Mouse (Mus musculus): ENCODE data around the gene Zcchc7. TPM values are rescaled to one million over a fixed set of nuclear protein-coding genes. Genes with fewer than 3 reads are reported as not detected.

The Zcchc7 gene
- 22.3 and 25.2 TPM in 2 replicates for polyA plus RNA-seq (2015; fragmentation: Nextera tagmentation; extraction: Ambion mirVana)

DNA sequence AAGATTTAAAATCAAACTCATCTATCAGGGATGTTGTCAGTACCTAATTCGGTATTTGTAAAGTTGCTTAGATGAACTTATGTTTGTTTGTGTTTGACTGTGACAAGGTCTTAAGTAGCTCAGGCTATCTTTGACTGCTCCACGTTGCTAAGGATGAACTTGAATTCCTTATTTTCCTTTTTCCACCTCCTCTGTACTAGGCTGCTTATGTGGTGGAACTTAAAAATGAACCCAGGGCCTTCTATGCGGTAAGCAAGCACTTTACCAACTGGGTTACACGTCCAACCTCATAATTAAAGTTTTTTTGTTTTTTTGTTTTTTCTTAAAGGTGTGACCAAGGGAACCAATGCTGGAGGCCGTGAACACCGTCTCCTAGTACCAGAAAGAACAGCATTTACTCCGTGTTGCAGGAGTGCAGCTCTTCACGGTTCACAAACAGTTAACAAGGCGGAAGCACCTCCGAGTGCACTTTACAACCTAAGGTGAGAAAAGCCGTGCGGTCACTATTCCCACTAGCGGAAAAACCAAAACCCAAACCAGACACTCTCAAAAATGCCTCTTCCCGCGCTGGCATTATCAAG lies at the start of gene Zcchc7:
Gene Zcchc7, plus strand, starts transcription at position 325 of the 581 bp plus-strand sequence.

DNA sequence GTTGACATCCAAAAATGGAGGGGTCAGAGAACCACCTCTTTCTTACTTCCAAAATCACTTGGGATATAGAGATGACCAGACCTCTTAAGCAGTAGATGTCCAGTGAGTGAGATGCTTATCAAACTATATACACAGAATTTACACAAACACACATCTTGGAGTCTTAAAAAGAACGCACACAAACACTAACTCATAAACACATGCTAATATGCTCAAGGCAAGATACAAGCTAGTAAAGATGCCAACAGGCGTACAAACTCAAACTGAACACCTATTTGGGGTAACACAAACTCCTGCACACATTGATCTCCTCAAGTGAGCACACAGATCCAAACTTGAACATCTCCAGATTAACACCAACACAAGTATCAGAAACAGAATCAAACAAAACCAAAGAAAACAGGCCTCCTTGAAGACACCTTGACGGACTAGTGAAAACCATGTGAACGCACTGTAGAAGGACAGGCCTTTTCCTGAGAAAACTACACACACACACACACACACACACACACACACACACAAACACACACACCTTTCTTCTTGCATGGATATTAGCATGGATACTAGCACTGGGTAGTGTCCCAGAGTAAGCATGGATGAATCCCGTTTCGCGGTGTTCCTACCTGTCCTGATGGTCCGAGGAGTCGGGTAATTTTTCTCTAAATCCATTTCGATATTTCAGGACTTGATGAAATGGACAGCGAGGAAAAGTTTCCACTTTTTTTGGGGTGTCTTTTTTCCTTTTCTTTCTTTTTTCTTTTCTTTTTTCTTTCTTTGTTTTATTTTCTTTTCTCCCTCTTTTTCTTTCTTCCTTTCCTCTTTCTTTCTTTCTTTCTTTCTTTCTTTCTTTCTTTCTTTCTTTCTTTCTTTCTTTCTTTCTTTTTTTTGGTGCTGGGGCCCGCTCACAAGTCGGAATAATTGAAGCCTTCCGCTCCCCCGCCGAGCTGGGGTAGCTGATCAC lies 45.7 kb upstream of the Zcchc7 start, which contains the start of gene Pax5:
Gene Pax5, minus strand, starts transcription at position 748 of the 961 bp plus-strand sequence.

DNA sequence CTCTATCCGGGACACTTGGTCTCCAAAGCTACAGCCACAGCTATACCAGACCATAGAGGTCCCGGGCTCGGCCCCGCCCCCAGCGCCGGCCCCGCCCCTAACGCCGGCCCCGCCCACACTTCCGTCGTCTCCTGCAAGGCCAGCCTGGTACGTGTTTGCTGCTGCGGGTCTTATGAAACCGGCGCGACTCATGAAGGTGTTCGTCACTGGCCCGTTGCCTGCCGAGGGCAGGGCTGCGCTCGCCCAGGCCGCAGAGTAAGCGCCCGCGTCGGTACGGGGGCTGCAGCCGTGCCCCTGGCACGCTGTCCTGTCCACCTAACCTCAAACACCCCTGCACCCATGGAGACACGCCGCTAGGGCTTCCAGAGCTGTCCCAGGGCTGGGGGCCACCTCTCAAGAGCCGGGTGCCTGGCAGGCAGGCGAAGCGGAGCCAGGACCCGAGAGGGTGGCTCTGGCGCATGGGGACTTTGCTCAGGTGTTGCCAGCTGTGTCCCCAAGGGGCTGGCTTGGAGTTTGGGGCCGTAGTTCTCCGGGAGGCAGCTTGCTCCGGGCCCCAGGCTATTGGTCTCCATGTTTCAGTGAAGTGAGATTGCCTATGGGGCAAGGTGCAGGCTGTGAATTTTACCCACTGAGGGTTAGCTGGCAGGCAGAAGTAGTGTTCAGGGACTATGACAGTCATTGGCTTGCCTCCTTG lies 225.8 kb downstream of the Zcchc7 start, which contains the start of gene Grhpr:
Gene Grhpr, plus strand, starts transcription at position 116 of the 694 bp plus-strand sequence.

Small RNAs within 50 kb of the gene (microRNA-seq; reads per million reads assigned to microRNA genes)
- gene Gm22639 = not detected

Other genes with a start within 250 kb of the Zcchc7 start
- not detected in 2 replicates for gene Pax5, start 45.4 kb upstream of the Zcchc7 start, polyA plus RNA-seq (2015; fragmentation: Nextera tagmentation; extraction: Ambion mirVana)
- 40.0 and 44.5 TPM in 2 replicates for gene Grhpr, start 225.5 kb downstream of the Zcchc7 start, polyA plus RNA-seq (2015; fragmentation: Nextera tagmentation; extraction: Ambion mirVana)